Mouse (Mus musculus) T-cell, adult 2 months (primary cell): ENCODE measurements around the gene Olfr173.

Source experiments
- DNase-seq: peaks from one replicate; pipeline ENCODE4 v3.0.0; 2022; ENCODE audit warnings: low spot score

Olfr173 gene

DNA sequence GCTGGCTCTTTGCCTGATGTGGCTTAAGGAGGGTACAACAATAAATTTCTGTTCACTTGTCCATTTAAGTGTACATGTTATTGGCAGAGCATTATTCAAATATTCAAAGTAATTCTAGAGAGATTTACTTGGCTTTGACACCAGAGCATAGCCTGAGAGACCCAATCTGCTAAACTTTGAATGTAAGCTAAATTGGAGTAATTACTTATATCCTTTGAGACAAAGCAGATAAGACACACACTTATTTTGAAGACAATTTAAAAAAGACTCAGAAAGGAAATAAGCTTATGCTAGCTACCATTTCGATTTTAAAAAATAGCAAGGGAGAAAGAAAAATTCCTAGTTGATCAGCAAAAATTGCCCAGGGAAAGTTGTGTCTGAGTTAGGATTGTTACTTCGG is at the start of gene Olfr173:
Gene Olfr173 (minus strand): TSS at position 101 of the 400 bp plus-strand sequence.
- no peak for DNase-seq

DNA sequence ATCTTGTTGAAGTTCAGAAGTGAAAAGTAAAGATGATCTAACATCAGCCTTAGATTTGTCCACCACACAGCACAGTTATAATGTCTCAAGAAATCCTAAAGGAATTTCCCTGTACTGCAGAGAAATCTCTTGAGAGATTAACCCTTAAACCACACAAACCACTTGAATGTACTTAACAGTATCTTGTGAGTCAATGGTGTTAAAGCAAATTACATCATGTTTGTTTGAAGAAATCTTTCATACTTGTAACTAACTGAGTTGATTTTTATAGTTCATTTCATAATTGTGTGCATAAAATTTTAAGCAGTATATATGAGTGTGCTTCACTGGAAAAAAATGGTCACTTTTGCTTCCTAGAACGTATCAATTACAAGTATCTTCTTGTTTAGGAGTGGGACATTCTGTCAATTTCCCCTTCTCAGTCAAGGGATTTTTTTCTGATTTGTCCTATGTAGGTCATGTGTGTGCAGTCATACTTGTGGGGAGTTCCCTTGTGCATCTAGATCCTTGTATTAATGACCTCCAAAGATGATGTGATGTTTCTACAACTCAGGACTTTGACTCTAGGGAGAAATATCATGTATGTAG is 26.8 kb upstream of the Olfr173 start, which contains the start of gene Olfr175-ps1:
Gene Olfr175-ps1 (minus strand): TSS at position 51 of the 588 bp plus-strand sequence.
- DNase-seq = no peak

- no peak for DNase-seq
Observed at GRCm38 (mm10) chr16:58763076-58763475, 37.0 kb downstream of the Olfr173 start, which contains the start of gene Olfr172. Olfr172 (minus strand) TSS chr16:58763176.

DNA sequence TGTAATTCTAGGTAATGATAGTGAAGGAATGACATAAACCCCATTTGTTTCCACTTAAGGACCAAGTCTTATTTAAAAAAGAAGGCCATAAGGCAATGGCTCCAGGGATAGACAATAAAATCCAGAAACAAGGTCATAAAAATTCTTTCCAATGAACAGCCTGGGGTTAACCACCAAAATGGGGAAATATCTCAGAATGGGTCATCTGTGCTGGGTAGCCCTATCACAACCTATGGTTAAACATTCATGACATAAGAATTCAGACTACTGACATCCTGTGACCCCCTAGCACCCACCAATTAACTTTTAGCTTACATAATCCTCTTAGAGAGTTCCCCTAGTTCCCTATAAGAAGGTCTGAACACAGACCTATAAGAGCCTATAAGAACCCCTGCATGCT is 43.9 kb downstream of the Olfr173 start:
- DNase-seq = no peak

GRCm38 (mm10) chr16:58751314-58751713 is 48.8 kb downstream of the Olfr173 start:
- DNase-seq = no peak

- DNase-seq = no peak
Observed at GRCm38 (mm10) chr16:58746715-58747114, 53.4 kb downstream of the Olfr173 start.
